Mouse (Mus musculus): ENCODE results near the gene Klhl6.

Klhl6 gene

GRCm38 (mm10) chr16:19969506-19969905, 13.3 kb downstream of the Klhl6 start:
- no peak for DNase-seq (ENCODE audit: low spot score)

- DNase-seq (ENCODE audit: low spot score): no peak
Measured at GRCm38 (mm10) chr16:19968666-19969065, 14.2 kb downstream of the Klhl6 start.

- no peak for DNase-seq (ENCODE audit: low spot score)
Measured at GRCm38 (mm10) chr16:19967897-19968392, 14.9 kb downstream of the Klhl6 start.

GRCm38 (mm10) chr16:19966976-19967375, 15.9 kb downstream of the Klhl6 start:
- DNase-seq (ENCODE audit: low spot score): peak; percentile 13

GRCm38 (mm10) chr16:19966437-19966836, 16.4 kb downstream of the Klhl6 start:
- DNase-seq (ENCODE audit: low spot score): no peak

- DNase-seq (ENCODE audit: low spot score): no peak
Measured at GRCm38 (mm10) chr16:19962951-19963350, 19.9 kb downstream of the Klhl6 start.

DNA sequence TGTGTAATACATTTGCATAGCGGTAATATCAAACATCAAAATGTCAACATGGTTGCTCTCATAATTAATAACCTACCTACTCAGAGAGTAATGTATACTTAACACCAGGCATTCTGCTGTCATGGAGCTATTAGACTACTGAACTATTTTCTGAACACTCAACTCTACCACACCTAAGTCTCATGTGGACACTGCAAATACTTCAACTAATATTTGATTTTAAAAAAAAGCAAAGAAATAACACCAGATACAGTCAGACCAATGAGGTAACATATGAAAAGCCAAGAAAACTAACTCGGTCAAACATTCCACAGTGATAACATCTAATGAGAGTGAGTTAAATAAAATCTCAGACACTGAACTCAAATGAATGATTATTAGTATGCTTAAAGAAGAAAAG, 21.8 kb downstream of the Klhl6 start:
- DNase-seq (ENCODE audit: low spot score): no peak

GRCm38 (mm10) chr16:19960407-19961058, 22.3 kb downstream of the Klhl6 start:
- no peak for DNase-seq (ENCODE audit: low spot score)

DNA sequence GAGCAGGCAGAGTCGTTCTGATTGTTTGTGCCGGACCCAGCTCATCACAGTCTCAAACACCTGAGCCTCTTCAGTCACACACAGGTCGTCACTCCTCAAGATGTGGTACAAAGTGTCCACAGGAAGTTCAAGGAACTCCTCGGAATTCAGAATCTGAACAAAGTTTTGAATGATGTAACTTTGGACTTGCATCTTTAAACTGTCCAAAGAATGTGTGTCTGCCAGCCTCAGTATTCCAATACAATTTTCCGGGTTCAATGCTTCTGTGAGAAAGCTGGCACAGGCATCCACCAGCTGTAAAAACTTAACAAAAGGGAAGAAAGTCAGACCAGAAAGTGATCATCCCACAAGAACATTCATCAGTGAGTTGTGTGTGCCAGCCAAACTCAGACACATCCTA, 25.8 kb downstream of the Klhl6 start:
- DNase-seq (ENCODE audit: low spot score): no peak

- no peak for DNase-seq (ENCODE audit: low spot score)
Measured at GRCm38 (mm10) chr16:19947336-19947735, 35.5 kb downstream of the Klhl6 start.

DNA sequence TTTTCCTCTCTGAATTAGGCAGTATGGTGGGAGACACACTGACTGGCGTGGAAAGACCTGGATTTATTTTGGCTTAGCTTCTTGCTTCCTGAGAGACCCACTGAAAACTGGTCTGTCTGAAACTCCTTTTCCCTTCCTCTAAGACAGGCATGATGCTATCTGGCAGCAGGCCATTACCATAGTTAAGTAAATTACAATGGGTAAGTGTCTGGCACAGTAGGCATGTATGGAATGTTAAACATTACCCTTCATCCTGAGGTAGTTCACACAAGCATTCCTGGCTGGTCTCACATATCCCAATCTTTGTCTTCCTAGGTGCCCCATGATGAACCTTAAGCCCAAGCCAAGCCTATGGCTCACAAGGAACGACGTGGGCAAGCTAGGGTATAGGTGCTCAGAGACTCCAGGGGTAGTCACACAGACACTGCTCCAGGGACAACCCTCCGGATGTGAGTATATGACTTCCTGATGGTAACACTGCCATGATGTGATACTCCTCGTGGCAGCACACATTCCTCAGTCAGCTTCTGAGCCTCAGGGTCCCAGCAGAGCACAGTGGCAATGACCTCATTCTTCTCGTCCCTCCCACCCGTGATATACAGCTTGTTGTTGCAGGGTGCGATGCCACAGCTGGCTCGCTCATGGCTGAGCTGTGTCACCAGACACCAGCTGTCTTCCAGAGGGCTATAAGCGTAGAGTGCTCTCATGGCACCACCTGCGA, 36.1 kb downstream of the Klhl6 start:
- no peak for DNase-seq (ENCODE audit: low spot score)

- DNase-seq (ENCODE audit: low spot score): no peak
Measured at GRCm38 (mm10) chr16:19920823-19921222, 62.0 kb downstream of the Klhl6 start.

GRCm38 (mm10) chr16:19918286-19918685, 64.6 kb downstream of the Klhl6 start:
- no peak for DNase-seq (ENCODE audit: low spot score)

GRCm38 (mm10) chr16:19912582-19912981, 70.3 kb downstream of the Klhl6 start:
- DNase-seq (ENCODE audit: low spot score): no peak

- no peak for DNase-seq (ENCODE audit: low spot score)
Measured at GRCm38 (mm10) chr16:19908291-19908690, 74.5 kb downstream of the Klhl6 start.

DNA sequence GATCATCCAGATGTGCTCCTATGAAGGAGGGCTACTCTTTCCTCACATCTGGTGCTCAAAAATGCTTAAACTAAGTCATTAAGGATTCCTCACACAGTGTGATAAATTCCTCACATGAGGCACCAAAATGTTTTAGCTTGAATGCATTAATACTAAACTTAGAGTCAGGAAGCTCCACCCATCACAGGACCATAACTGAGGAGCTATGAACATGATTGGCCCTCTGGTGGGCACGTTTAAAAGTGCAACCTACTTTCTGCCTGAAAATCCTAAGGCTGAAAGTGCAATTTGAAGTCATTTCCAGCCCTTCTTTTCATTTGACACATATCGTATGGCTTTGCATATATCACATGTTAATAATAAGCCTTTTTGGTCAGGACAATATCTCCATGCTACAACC, 75.7 kb downstream of the Klhl6 start:
- DNase-seq (ENCODE audit: low spot score): peak; percentile 26

DNA sequence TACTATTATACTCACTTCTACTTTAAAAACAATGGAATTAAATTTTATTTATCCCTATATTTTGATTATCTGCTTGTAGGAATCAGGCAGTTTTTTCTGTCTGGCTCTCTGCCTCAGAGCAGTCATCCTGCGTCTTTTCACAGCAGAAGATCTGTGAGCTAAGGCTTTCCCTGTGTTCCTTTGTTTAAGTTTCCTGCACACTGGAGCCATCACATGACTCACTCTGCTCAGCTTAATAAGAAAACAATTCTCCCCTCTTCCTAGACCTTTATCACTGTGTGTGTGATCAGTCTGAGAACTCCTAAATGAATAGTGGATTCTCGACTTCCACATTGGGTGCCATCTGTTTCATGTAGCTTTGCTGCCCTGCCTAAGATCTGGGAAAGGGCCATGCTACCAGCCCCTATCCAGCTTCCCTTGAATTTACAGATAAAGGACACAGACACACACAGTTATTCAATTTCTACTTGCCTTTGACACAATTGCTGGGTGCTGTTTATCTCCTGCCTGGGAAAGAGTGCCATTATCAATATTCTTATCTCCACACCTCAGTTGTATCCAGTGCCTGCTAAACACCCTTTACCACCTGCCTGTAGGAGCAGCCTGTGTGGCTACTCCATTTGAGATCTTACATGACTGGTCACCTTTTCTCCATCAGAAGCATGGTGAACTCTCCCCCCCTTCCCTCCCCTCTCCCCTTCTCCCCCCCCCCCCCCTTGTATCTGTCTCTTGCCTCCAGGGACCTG, 77.9 kb downstream of the Klhl6 start:
- no peak for DNase-seq (ENCODE audit: low spot score)

- DNase-seq (ENCODE audit: low spot score): no peak
Measured at GRCm38 (mm10) chr16:19903792-19904191, 79.0 kb downstream of the Klhl6 start.
